Mouse (Mus musculus) CH12.LX (cell line): ENCODE measurements around the gene Tbc1d22a. TPM values are rescaled to one million over a fixed set of nuclear protein-coding genes. Genes with fewer than 3 reads are reported as not detected.

Experiments
- DNase-seq: peaks from one replicate; pipeline ENCODE4 v3.0.0-alpha.2; 2013; ENCODE audit errors: extremely low read depth
- H3K27ac ChIP-seq: 2 replicates; pipeline ENCODE4 v1.5.1; 2012; ENCODE audit warnings: low read depth, mild to moderate bottlenecking, control low read depth, moderate library complexity; ENCODE audit not compliant: insufficient read depth
- H3K27me3 ChIP-seq: replicated peaks from 2 replicates; pipeline ENCODE3; 2012; ENCODE audit warnings: inconsistent platforms
- H3K36me3 ChIP-seq, 2 experiments: replicated peaks in 1 of 2; 2 replicates each; pipeline versions ENCODE3 to v1.6.1; 2012; ENCODE audit warnings: inconsistent platforms in 1 of 2, low read length in 1 of 2, mild to moderate bottlenecking in 1 of 2, mixed read lengths in 1 of 2, moderate library complexity in 1 of 2; ENCODE audit not compliant: control insufficient read depth in 1 of 2, insufficient read depth in 1 of 2
- H3K4me1 ChIP-seq, 2 experiments: 2 replicates each; pipeline ENCODE4 v1.6.1; 2012; ENCODE audit warnings: inconsistent platforms in 1 of 2, moderate library complexity in 1 of 2; ENCODE audit not compliant: insufficient read depth in 2 of 2, control insufficient read depth in 1 of 2
- H3K4me2 ChIP-seq: 2 replicates; pipeline ENCODE4 v1.6.1; 2012; ENCODE audit warnings: low read depth, mild to moderate bottlenecking, control low read depth; ENCODE audit not compliant: poor library complexity, insufficient read depth, severe bottlenecking
- H3K4me3 ChIP-seq, 3 experiments: fragments of 150-350 bp in 1 of 3; sonication (generic) in 1 of 3; replicated peaks in 1 of 3; 2 replicates each; pipeline versions ENCODE3 to v1.5.1; 2011 to 2012; ENCODE audit warnings: low read depth in 2 of 3, low read length in 2 of 3, mild to moderate bottlenecking in 2 of 3, moderate library complexity in 2 of 3, control low read depth in 1 of 3, improper control_type of control experiment in 1 of 3, inconsistent platforms in 1 of 3, mixed read lengths in 1 of 3; ENCODE audit not compliant: poor library complexity in 1 of 3
- H3K79me2 ChIP-seq: replicated peaks from 2 replicates; pipeline ENCODE4 v1.6.1; 2012; ENCODE audit warnings: mild to moderate bottlenecking, moderate library complexity; ENCODE audit not compliant: control insufficient read depth, poor library complexity, insufficient read depth, severe bottlenecking; ENCODE audit errors: extremely low read depth
- H3K9ac ChIP-seq: 2 replicates; pipeline ENCODE4 v1.6.1; 2012; ENCODE audit warnings: low read depth, mild to moderate bottlenecking, control low read depth, moderate library complexity; ENCODE audit not compliant: insufficient read depth
- H3K9me3 ChIP-seq: replicated peaks from 2 replicates; pipeline ENCODE3; 2012; ENCODE audit warnings: low read length, inconsistent platforms, mixed read lengths
- CHD1 ChIP-seq: IDR thresholded peaks from 2 replicates; pipeline ENCODE4 v1.6.1; 2012; ENCODE audit warnings: low read depth, low read length, improper control_type of control experiment, inconsistent platforms
- E2F4 ChIP-seq: IDR thresholded peaks from 2 replicates; pipeline ENCODE4 v1.6.1; 2011; ENCODE audit warnings: low read depth, low read length, improper control_type of control experiment; ENCODE audit not compliant: insufficient replicate concordance
- ELF1 ChIP-seq: IDR thresholded peaks from 2 replicates; pipeline ENCODE4 v1.6.1; 2014; ENCODE audit warnings: low read depth, mild to moderate bottlenecking, inconsistent platforms, low read length, improper control_type of control experiment
- EP300 ChIP-seq: IDR thresholded peaks from 2 replicates; pipeline ENCODE4 v1.6.1; 2011; ENCODE audit warnings: low read length, improper control_type of control experiment
- ETS1 ChIP-seq: conservative IDR thresholded peaks from 2 replicates; pipeline ENCODE4 v1.6.1; 2012; ENCODE audit warnings: low read depth, mild to moderate bottlenecking, inconsistent platforms, low read length, improper control_type of control experiment, moderate library complexity
- HCFC1 ChIP-seq: IDR thresholded peaks from 2 replicates; pipeline ENCODE4 v1.6.1; 2012; ENCODE audit warnings: low read depth, mild to moderate bottlenecking, inconsistent platforms, low read length, improper control_type of control experiment
- JUND ChIP-seq: conservative IDR thresholded peaks from 2 replicates; pipeline ENCODE4 v1.6.1; 2011; ENCODE audit warnings: low read depth, low read length, improper control_type of control experiment
- KAT2A ChIP-seq: IDR thresholded peaks from 2 replicates; pipeline ENCODE4 v1.6.1; 2012; ENCODE audit warnings: low read length, improper control_type of control experiment, inconsistent platforms; ENCODE audit not compliant: insufficient replicate concordance
- MAFK ChIP-seq: IDR thresholded peaks from 2 replicates; pipeline ENCODE4 v1.6.1; 2011; ENCODE audit warnings: low read length, improper control_type of control experiment; ENCODE audit not compliant: insufficient replicate concordance
- MAX ChIP-seq: IDR thresholded peaks from 2 replicates; pipeline ENCODE4 v1.6.1; 2011; ENCODE audit warnings: low read length, improper control_type of control experiment
- MAZ ChIP-seq: IDR thresholded peaks from 2 replicates; pipeline ENCODE4 v1.6.1; 2012; ENCODE audit warnings: low read depth, mild to moderate bottlenecking, inconsistent platforms, low read length, improper control_type of control experiment, moderate library complexity
- MEF2A ChIP-seq: IDR thresholded peaks from 2 replicates; pipeline ENCODE4 v1.6.1; 2014; ENCODE audit warnings: low read depth, mild to moderate bottlenecking, inconsistent platforms, low read length, improper control_type of control experiment, borderline replicate concordance
- MXI1 ChIP-seq: IDR thresholded peaks from 2 replicates; pipeline ENCODE4 v1.6.1; 2011; ENCODE audit warnings: mild to moderate bottlenecking, low read depth, low read length, improper control_type of control experiment
- MYC ChIP-seq: IDR thresholded peaks from 2 replicates; pipeline ENCODE4 v1.6.1; 2011; ENCODE audit warnings: low read depth, mild to moderate bottlenecking, improper control_type of control experiment, low read length
- NRF1 ChIP-seq: IDR thresholded peaks from 2 replicates; pipeline ENCODE4 v1.6.1; 2014; ENCODE audit warnings: low read depth, mild to moderate bottlenecking, inconsistent platforms, low read length, improper control_type of control experiment, moderate library complexity
- POLR2AphosphoS2 ChIP-seq: IDR thresholded peaks from 2 replicates; pipeline ENCODE4 v1.6.1; 2011; ENCODE audit warnings: low read depth, low read length, improper control_type of control experiment
- RCOR1 ChIP-seq: conservative IDR thresholded peaks from 2 replicates; pipeline ENCODE4 v1.6.1; 2012; ENCODE audit warnings: low read depth, mild to moderate bottlenecking, inconsistent platforms, low read length, improper control_type of control experiment
- SIN3A ChIP-seq: IDR thresholded peaks from 2 replicates; pipeline ENCODE4 v1.6.1; 2012; ENCODE audit warnings: low read length, improper control_type of control experiment, inconsistent platforms
- SMC3 ChIP-seq: IDR thresholded peaks from 2 replicates; pipeline ENCODE4 v1.6.1; 2011; ENCODE audit warnings: low read depth, low read length, improper control_type of control experiment
- TCF12 ChIP-seq: IDR thresholded peaks from 2 replicates; pipeline ENCODE4 v1.6.1; 2014; ENCODE audit warnings: low read depth, mild to moderate bottlenecking, inconsistent platforms, low read length, improper control_type of control experiment
- UBTF ChIP-seq: IDR thresholded peaks from 2 replicates; pipeline ENCODE4 v1.6.1; 2012; ENCODE audit warnings: low read depth, mild to moderate bottlenecking, inconsistent platforms, low read length, improper control_type of control experiment, moderate library complexity
- USF1 ChIP-seq: IDR thresholded peaks from 2 replicates; pipeline ENCODE4 v1.6.1; 2014; ENCODE audit warnings: low read depth, mild to moderate bottlenecking, inconsistent platforms, low read length, improper control_type of control experiment
- USF2 ChIP-seq: conservative IDR thresholded peaks from 2 replicates; pipeline ENCODE4 v1.6.1; 2011; ENCODE audit warnings: low read depth, low read length, improper control_type of control experiment
- ZKSCAN1 ChIP-seq: IDR thresholded peaks from 2 replicates; pipeline ENCODE4 v1.6.1; 2012; ENCODE audit warnings: low read depth, inconsistent platforms, low read length, improper control_type of control experiment, borderline replicate concordance
- dilution Hi-C: fragments of 300-500 bp; cut with MboI; formaldehyde crosslinking; loops from 2 replicates; pipeline ENCODE4 v1.14.3; 2020; ENCODE audit warnings: low sequenced_read_pairs; ENCODE audit not compliant: extremely low pct_unique_long_range_greater_than_20kb, extremely low pct_ligation_motif_present
- in situ Hi-C: fragments of 300-500 bp; cut with MboI; formaldehyde crosslinking; loops from 3 replicates; pipeline ENCODE4 v1.14.3; 2019; ENCODE audit warnings: low sequenced_read_pairs, low pct_ligation_motif_present, low pct_unique_long_range_greater_than_20kb, mixed read lengths
- polyA plus RNA-seq: library from polyadenylated mRNA; unstranded; fragments of >175 nt; gene quantifications from 2 replicates; pipeline ENCODE4 v1.2.1, GENCODE M21; 2012; ENCODE audit warnings: low read depth; ENCODE audit not compliant: insufficient read length
- total RNA-seq, 2 experiments: library from RNA; depleted of rRNA; stranded (reverse); fragments of 300-350 nt in 1 of 2; fragments of >200 nt in 1 of 2; gene quantifications; 2 replicates each; pipeline ENCODE4 v1.2.3; 2012 to 2014

The Tbc1d22a gene
- total and polyA plus RNA-seq, 3 experiments = 17.6 to 20.2 (median 19.4) TPM

DNA sequence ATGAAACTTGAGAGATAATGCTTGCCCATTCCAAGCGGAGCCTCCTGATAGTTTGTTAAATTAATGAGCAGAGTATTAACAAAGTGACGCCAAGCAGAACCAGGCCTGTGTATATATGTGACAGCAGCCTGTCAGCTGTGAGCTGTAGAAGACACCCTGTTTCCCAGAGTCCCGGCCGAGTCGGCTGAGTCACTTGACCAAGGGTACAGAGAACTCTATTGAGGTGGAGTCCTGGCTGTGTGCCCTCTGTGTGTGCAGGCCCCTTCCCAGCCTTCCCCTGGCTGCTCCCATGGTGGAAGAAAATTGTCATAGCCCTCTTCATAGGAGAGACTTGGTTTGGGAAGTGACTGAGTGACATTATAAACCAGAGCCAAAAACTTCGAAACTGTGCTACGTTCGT is 153.0 kb downstream of the Tbc1d22a start:
- Histone ChIP-seq H3K4me3 (no peak overlapping the region), H3K9ac (no peak overlapping the region), H3K4me2 (no peak overlapping the region), H3K36me3 (peaks cover 4 to 34% of the 10 kb centered on the region in 2 experiments), H3K4me1 (peaks cover 12 to 43% of the 10 kb centered on the region in 2 experiments), H3K9me3 (no peaks in the 10 kb centered on the region), H3K27ac (no peak overlapping the region), H3K79me2 (no peaks in the 10 kb centered on the region), H3K27me3 (no peaks in the 10 kb centered on the region)
- in situ Hi-C loops = no loop called here
- TF ChIP-seq CHD1 (no peak), MAX (no peak), HCFC1 (no peak), JUND (no peak), MYC (no peak), USF1 (no peak), ETS1 (no peak), MAZ (no peak), ZKSCAN1 (no peak), ELF1 (no peak), USF2 (no peak), SMC3 (no peak), MEF2A (no peak), MXI1 (no peak), RCOR1 (no peak), E2F4 (no peak), SIN3A (no peak), NRF1 (no peak), UBTF (no peak), TCF12 (no peak)
- no peak for DNase-seq
- dilution Hi-C loops = no loop called here

DNA sequence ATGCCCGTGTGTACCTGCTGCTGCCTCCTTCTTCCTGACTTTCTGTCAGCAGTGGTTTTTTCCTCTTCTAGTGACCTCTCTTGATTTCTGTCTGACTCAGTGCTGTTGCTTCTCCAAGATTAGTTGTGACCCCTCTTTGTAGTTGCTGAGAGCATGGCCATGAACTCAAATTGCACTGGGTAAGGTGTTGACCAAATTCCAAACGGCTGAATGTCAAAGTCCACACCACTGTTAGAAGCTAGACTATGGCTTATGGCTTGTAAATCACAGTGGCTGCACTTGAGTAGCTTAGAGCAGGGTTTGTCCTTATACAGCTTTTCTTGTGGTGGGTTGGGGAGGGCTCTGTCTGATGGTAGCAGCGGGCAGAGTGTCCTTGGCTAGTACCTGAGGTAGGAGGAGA is 156.6 kb downstream of the Tbc1d22a start:
- Histone ChIP-seq H3K36me3 (peaks cover 3 to 32% of the 10 kb centered on the region in 2 experiments), H3K4me3 (no peak overlapping the region), H3K27ac (no peak overlapping the region), H3K9me3 (no peaks in the 10 kb centered on the region), H3K4me1 (peaks cover 8 to 33% of the 10 kb centered on the region in 2 experiments), H3K79me2 (no peaks in the 10 kb centered on the region; the same call in 1 of the 2 replicates), H3K9ac (no peak overlapping the region), H3K27me3 (no peaks in the 10 kb centered on the region), H3K4me2 (no peak overlapping the region)
- TF ChIP-seq RCOR1 (no peak), POLR2AphosphoS2 (no peak), MAX (no peak), ELF1 (no peak), EP300 (no peak), MAFK (no peak), KAT2A (no peak)
- no peak for DNase-seq
- dilution Hi-C loops (no loop called here), in situ Hi-C loops (no loop called here)
